Mouse (Mus musculus): ENCODE data around the gene Tas2r108. TPM values are rescaled to one million over a fixed set of nuclear protein-coding genes. Genes with fewer than 3 reads are reported as not detected.

The Tas2r108 gene
- polyA plus RNA-seq (2015; fragmentation: Illumina TruSeq; extraction: RNeasy Lipid Tissue Mini Kit (QIAGEN cat#74804); ENCODE audit: insufficient read depth, low read depth, low replicate concordance), result not detected

GRCm38 (mm10) chr6:40493229-40493628 lies at the start of gene Tas2r108:
Gene Tas2r108, plus strand, starts transcription at chr6:40493529.

GRCm38 (mm10) chr6:40470916-40471719 lies 22.2 kb upstream of the Tas2r108 start, which contains the start of gene Ssbp1:
Gene Ssbp1, plus strand, starts transcription at chr6:40471352.

GRCm38 (mm10) chr6:40490933-40491332 lies 2.4 kb upstream of the Tas2r108 start, which contains the start of gene Tas2r137:
Gene Tas2r137, plus strand, starts transcription at chr6:40491233.

GRCm38 (mm10) chr6:40519408-40519807 lies 26.1 kb downstream of the Tas2r108 start, which contains the start of gene Prss37:
Gene Prss37, minus strand, starts transcription at chr6:40519508.

Other genes with a start within 250 kb of the Tas2r108 start
- gene Agk, start 168.4 kb upstream of the Tas2r108 start, polyA plus RNA-seq (2015; fragmentation: Illumina TruSeq; extraction: RNeasy Lipid Tissue Mini Kit (QIAGEN cat#74804); ENCODE audit: insufficient read depth, low read depth, low replicate concordance), result 3.4 TPM
- 7.4 TPM for gene E330009J07Rik, start 57.4 kb upstream of the Tas2r108 start, polyA plus RNA-seq (2015; fragmentation: Illumina TruSeq; extraction: RNeasy Lipid Tissue Mini Kit (QIAGEN cat#74804); ENCODE audit: insufficient read depth, low read depth, low replicate concordance)
- 0.37 TPM for gene Wee2, start 54.4 kb upstream of the Tas2r108 start, polyA plus RNA-seq (2015; fragmentation: Illumina TruSeq; extraction: RNeasy Lipid Tissue Mini Kit (QIAGEN cat#74804); ENCODE audit: insufficient read depth, low read depth, low replicate concordance)
- gene Ssbp1, start 22.2 kb upstream of the Tas2r108 start, polyA plus RNA-seq (2015; fragmentation: Illumina TruSeq; extraction: RNeasy Lipid Tissue Mini Kit (QIAGEN cat#74804); ENCODE audit: insufficient read depth, low read depth, low replicate concordance), result 21.8 TPM
- not detected for gene Tas2r137, start 2.3 kb upstream of the Tas2r108 start, polyA plus RNA-seq (2015; fragmentation: Illumina TruSeq; extraction: RNeasy Lipid Tissue Mini Kit (QIAGEN cat#74804); ENCODE audit: insufficient read depth, low read depth, low replicate concordance)
- gene Prss37, start 26.0 kb downstream of the Tas2r108 start, polyA plus RNA-seq (2015; fragmentation: Illumina TruSeq; extraction: RNeasy Lipid Tissue Mini Kit (QIAGEN cat#74804); ENCODE audit: insufficient read depth, low read depth, low replicate concordance), result not detected
- gene Olfr461, start 61.5 kb downstream of the Tas2r108 start, polyA plus RNA-seq (2015; fragmentation: Illumina TruSeq; extraction: RNeasy Lipid Tissue Mini Kit (QIAGEN cat#74804); ENCODE audit: insufficient read depth, low read depth, low replicate concordance), result not detected
- not detected for gene Olfr460, start 76.0 kb downstream of the Tas2r108 start, polyA plus RNA-seq (2015; fragmentation: Illumina TruSeq; extraction: RNeasy Lipid Tissue Mini Kit (QIAGEN cat#74804); ENCODE audit: insufficient read depth, low read depth, low replicate concordance)
- 0.63 TPM for gene Clec5a, start 92.3 kb downstream of the Tas2r108 start, polyA plus RNA-seq (2015; fragmentation: Illumina TruSeq; extraction: RNeasy Lipid Tissue Mini Kit (QIAGEN cat#74804); ENCODE audit: insufficient read depth, low read depth, low replicate concordance)
- not detected for gene Tas2r138, start 119.8 kb downstream of the Tas2r108 start, polyA plus RNA-seq (2015; fragmentation: Illumina TruSeq; extraction: RNeasy Lipid Tissue Mini Kit (QIAGEN cat#74804); ENCODE audit: insufficient read depth, low read depth, low replicate concordance)
- gene Mgam, start 135.3 kb downstream of the Tas2r108 start, polyA plus RNA-seq (2015; fragmentation: Illumina TruSeq; extraction: RNeasy Lipid Tissue Mini Kit (QIAGEN cat#74804); ENCODE audit: insufficient read depth, low read depth, low replicate concordance), result 1.4 TPM

Measured in pancreas, adult 10 weeks (tissue).